Mouse (Mus musculus): ENCODE measurements around the gene Mis18bp1. TPM values are rescaled to one million over a fixed set of nuclear protein-coding genes. Genes with fewer than 3 reads are reported as not detected.
"Not testable (repeated sequence)": the region's sequence is repeated elsewhere in the genome, so short reads cannot be mapped to it uniquely, and the experiment has no call there.

Gene Mis18bp1
- under 1 TPM; 0.59 to 0.71 TPM for total RNA-seq (2021)

DNA sequence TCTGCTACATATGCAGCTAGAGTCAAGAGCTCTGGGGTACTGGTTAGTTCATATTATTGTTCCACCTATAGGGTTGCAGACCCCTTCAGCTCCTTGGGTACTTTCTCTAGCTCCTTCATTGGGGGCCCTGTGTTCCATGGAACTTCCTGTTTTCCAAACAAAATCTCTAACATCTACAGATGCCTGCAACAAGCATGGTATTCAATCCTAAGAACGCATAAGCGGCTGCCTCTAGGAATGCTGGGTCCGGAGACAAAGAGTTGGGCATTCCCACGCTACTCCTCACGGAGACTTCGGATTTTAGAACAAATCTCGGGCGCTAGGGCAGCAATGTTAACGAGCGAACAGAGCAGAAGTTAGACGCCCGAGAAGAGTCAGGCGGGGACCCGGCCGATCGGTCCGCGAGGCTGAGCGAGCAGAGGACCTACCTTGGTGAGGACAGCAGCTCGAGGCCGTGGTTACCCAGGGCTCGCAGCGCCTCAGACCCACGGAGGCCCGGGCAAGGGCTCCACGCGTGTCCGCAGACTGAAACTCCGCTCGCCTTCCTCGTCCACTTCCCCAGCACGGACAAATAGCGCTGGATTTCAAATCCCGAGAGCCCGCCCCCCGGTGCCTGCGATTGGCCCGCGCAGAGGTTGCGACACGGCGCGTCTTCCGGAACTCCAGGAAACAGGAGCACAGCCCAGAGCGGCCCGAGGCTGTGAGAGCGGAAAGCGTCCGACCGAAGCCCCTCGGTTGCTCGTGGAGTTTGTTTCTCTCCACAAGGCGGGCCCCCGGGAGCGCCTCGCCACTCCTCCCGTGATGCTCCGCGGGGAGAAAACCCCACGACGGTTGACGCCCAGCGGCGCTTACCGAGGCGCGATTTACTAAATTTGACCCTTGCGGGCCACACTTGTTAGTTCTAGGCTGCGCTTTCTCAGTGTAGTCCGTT is at the start of gene Mis18bp1:
Mis18bp1 (minus strand) TSS at position 584 of the 931 bp plus-strand sequence.
- peak; percentile 91 to 92 for DNase-seq (ENCODE audit: extremely low spot score in 1 of 2, low spot score in 1 of 2)

DNA sequence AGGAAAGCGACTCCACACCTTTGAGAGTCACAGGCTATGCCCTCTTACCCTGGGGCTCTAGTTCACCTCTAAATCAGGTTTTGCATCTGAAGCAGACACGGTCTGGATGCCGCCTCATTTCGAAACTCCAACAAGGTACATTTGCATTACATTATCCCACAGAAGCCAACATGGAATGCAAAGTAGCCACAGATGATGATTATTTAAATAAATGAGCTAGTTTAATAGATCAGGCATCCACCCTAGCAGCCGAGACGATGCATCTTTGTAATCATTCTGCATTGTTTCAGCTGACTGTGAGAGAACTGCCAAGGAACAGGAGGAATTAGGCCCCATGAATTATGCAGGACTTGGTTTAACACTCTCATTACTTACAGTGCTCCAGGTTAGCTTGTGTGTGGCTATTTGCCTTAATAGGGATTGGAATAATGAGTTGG is 44.0 kb upstream of the Mis18bp1 start:
- DNase-seq (ENCODE audit: extremely low spot score in 1 of 2, low spot score in 1 of 2), result no peak

DNA sequence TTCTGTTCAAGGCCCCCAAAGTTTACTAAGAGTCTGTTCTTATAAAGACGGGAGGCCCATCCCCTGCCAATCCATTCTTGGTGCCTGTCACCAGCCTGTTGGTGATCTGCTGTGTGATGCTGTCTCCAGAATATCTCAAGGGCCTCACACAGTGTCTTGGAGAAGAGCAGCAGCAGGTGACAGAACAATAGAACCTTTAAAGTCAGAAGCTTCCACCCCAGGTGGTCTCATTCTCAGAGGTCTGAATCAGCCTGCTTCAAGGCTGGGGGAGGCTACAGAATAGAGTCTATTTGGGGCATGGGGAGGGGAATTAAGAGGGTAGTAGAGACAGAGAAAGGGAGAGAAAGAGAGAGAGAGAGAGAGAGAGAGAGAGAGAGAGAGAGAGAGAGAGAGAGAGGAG is 34.0 kb upstream of the Mis18bp1 start:
- DNase-seq (ENCODE audit: extremely low spot score in 1 of 2, low spot score in 1 of 2), result no peak

DNA sequence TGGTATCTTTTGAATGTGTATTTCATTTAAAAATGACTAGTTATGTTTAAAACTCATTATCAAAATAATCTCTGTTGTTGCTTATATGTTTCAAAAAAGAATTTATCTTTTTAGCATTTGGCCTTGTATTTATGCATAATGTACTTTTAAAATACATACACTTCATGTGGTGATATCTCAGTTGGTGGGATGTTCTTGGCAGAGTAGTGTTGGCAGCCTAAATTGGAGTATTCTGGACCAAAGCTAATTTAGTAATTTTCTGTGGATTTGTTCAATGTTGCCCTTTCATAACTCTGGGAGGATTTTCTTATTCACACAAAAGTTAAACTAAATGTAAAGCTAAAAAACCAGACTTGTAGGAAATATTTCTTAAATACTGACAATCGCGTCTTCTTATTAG is 29.4 kb upstream of the Mis18bp1 start:
- DNase-seq (ENCODE audit: extremely low spot score in 1 of 2, low spot score in 1 of 2), result no peak

DNA sequence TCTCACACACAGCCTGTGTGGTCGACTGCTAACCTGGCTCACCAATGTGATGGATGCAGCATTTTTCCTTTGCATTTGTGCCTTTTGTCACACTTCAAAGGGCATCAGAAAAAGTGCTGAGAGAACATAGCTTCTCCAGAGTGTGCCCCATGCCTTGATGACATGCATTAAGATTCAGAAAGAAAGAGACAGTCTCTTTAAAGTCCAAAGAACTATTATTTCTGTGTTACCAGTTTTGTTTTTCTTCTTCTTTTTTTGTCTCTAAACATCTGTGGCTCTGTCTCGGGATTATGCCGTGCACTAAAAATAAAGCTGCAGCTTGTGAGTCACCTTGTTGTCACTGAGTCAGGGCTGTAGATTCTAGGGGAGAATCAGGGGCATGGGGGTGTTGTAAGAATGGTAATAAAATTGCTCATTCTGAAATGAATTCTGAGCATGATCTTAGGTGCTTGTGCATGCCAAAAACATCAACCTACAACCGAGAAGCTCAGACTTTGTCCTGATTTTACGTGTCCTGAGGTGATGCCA is 21.7 kb upstream of the Mis18bp1 start:
- DNase-seq (ENCODE audit: extremely low spot score in 1 of 2, low spot score in 1 of 2), result no peak

DNA sequence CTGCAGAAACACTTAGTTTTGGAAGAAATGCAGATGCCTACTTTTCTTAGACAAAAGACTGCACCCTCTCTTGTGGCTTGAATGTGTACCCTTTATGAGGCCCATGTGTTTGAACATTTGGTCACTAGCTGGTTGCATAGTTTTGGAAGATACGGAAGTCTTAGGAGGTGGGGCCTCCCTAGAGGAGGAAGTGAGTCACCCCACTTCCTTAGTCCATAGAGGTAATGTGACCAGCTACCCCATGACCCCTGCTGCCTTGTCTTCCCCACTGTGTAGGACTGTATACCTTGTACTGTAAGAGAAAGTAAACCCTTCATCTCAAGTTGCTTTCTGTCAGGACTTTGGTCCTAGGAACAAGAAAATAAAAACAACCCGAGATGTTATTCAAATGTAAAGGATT is 16.8 kb upstream of the Mis18bp1 start:
- DNase-seq (ENCODE audit: extremely low spot score in 1 of 2, low spot score in 1 of 2), result no peak

DNA sequence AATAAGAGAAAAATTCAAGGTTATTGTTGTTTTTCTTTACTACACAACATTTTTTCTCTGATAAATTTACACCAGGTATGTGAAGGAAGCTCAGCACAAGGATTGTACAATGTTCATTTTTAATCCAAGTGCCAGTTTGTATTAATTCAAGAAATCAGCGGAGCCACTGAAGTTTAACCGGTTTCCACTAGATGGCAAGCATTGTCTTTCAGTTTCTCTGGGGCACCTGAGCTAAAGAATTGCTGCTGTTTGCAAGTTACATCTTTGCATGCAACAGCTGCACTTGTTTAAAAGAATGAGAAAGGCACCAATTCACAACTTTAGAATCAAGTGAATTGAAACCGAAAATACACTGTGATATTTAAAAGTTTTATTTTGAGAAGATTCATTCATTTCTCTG is 15.0 kb upstream of the Mis18bp1 start:
- DNase-seq (ENCODE audit: extremely low spot score in 1 of 2, low spot score in 1 of 2), result no peak

DNA sequence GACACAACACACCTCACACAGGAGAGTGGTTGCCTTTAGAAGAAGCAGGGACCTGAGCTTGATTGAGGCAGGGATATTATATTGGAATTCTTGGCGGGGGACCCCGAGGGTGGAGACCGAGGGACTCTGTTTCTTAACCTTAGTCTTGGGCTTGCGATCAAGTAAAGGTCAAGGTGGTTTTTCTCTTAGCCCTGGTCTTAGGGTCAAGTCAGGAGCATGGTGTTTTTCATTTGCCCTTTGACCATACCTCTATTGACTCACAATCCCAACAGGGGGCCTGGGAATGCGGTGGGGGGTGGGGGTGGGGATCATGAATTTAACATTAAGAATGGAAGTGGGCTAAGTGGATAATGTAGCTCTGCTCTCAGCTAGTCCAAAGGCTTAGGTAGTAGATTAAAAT is 1.3 kb upstream of the Mis18bp1 start:
- no peak for DNase-seq (ENCODE audit: extremely low spot score in 1 of 2, low spot score in 1 of 2)

DNA sequence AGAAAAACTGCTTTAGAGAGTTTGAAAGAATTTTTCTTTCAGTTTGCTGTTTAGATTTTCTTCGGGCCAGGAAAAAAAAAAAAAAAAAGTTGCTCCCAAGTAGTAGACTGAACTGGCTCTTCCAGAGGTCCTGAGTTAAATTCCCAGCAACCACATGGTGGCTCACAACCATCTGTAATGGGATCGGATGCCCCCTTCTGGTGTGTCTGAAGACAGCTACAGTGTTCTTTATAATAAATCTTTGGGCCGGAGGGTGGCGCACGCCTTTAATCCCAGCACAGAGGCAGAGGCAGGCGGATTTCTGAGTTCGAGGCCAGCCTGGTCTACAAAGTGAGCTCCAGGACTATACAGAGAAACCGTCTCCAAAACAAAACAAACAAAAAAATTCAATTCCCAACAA is 555 bp upstream of the Mis18bp1 start:
- peak; percentile 24 to 46 for DNase-seq (ENCODE audit: extremely low spot score in 1 of 2, low spot score in 1 of 2)

DNA sequence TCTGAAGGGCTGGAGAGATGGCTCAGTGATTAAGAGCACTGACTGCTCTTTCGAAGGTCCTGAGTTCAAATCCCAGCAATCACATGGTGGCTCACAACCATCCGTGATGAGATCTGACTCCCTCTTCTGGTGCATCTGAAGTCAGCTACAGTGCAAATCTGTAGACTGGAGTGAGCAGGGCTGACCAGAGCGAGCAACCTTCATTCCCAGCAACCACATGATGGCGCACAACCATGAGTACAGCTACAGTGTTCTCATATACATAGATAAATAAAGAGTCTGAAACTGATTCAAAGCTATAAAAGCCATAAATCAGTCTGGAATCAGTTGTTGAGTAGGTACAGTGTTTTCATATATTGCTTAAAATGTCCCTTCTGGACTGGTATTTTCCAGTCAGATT is 36.3 kb downstream of the Mis18bp1 start:
- not testable (repeated sequence) for DNase-seq (ENCODE audit: extremely low spot score in 1 of 2, low spot score in 1 of 2)

DNA sequence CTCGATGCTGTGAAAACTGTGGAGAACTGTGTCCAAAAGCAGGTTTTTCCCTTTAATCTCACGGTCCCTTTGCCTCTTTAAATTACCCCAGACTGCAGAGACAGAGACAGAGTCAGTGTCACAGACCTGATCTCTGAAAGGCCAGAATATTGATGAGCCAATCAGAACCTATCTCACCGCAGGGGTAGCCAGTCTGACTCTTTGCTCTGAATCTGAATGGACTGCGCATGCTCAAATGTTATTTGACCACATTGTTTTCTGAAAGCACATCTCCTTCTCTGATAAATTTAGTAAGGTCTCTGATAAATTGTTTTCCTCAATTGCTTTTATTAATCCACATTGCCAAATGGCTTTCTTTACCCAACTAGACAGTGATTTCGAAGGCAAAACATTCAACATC is 53.0 kb downstream of the Mis18bp1 start:
- no peak for DNase-seq (ENCODE audit: extremely low spot score in 1 of 2, low spot score in 1 of 2)

DNA sequence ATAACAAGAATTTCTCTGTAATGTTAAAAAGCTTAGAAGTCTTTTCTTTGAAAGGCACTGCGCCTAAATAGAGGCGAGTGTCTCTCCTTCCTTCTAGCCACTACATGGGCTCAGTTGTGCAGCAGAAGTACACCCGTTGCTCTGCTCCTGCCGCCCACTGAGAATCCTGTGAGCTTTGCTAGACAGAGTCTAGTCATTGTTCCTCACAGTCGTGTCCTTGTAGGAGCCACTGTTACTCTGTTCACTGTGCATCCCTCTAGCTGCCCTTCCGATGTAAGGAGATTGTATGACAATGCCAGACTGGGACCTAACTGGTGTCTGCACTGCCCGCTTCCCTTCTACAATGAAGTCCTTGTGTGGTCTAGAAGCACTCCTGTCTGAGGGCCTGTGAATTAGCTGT is 53.4 kb downstream of the Mis18bp1 start:
- DNase-seq (ENCODE audit: extremely low spot score in 1 of 2, low spot score in 1 of 2), result no peak

DNA sequence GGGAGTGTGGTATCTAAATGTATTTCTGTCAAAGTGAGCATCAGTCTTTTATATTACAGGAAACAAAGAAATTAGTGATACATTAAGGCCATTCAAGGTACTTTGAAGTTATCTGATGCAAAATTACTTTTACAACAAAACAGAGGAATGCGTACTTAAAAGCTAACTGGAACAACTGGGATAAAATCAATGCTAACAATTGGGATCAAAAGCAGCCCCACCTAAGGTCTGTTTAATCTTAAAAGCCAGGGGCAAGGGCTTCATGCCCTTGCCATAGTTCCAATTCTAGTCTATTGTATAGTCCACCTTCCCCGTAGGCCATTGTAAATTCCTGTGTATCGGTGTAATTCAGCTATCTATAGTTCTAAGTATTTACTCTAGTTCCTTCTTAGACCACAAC is 57.4 kb downstream of the Mis18bp1 start:
- not testable (repeated sequence) for DNase-seq (ENCODE audit: extremely low spot score in 1 of 2, low spot score in 1 of 2)

DNA sequence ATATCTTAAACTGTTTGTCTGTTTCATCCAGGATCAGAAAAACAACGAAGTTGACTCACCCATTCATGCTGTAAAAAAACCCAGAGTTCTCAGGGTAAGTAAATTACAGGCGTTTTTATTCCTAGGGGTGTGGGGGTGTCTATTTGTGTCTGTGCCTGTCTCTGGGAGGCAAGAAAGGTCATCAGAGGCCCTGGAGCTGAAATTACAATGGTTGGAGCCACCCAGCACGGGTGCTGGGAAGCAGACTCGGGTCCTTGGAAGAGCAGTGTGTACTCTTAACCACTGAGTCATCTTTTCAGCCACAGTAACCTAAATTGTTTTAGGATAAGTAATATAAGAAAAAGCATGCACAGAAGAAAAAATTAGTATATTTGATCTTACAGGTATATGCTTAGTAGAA is 58.5 kb downstream of the Mis18bp1 start:
- DNase-seq (ENCODE audit: extremely low spot score in 1 of 2, low spot score in 1 of 2), result no peak

DNA sequence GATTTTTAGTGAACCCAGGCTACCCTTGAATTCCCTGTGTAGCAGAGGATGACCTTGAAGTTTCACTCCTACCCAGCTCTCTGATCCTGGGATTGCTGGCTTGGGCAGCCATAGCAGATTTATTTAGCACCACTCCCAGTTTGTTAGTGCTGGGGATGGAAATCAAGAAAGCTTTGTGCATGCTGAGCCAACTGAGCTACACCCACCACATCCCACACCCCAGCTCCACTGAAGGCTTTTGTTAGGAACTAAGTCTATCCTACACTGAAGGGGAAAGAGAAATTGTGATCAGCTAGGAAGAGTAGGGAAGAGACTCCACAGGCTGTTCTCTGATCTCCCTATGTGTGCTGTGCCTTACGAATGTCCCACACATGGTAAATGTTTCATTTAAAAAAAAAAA is 59.6 kb downstream of the Mis18bp1 start:
- DNase-seq (ENCODE audit: extremely low spot score in 1 of 2, low spot score in 1 of 2), result no peak

DNA sequence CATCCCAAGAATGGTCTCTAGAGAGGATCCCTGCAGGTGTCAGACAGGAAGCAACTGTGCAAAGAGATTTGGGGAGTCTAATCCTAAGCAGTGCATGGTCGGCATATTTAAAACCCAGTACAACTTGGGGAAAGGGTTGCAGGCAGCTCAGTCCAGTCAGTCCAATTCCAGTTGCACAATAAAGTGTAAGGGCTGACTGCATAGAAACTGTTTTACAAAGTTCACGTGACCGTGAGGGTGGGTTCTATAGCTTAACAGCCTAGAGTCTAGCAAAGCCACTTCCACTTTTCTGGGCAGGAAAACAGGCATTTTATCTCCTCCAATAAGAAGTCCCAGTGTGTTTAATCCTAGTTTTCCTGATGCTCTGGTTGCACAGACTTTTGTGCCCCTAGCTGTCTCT is 60.9 kb downstream of the Mis18bp1 start:
- no peak for DNase-seq (ENCODE audit: extremely low spot score in 1 of 2, low spot score in 1 of 2)

DNA sequence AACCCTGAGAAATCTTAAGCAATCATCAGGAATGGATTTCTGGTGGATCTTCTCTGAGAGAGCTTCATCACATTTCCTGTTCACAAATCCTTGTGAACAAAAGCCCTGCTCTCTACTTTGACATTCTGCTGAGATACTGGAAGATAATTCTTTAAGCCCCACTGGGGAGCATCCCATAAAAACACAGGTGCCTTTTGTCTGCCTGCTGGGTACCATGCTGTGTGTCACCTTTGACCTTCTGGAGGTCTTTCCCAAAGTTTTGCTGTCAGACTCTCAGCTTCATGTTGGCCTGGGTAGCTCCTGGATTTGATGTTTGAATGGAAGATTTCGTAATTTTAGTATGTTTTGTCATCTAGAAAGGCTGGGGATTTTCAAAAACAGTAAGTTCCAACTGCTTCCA is 63.7 kb downstream of the Mis18bp1 start:
- DNase-seq (ENCODE audit: extremely low spot score in 1 of 2, low spot score in 1 of 2), result no peak

Other genes with a start within 250 kb of the Mis18bp1 start
- gene Klhl28, start 207.1 kb downstream of the Mis18bp1 start, total RNA-seq (2021), result 10 to 100 TPM; 22.4 to 23.3 TPM
- gene Togaram1, start 206.8 kb downstream of the Mis18bp1 start, total RNA-seq (2021), result 10 to 100 TPM; 49.9 to 52.4 TPM
- 10 to 100 TPM; 30.8 to 49.2 TPM for gene Prpf39, start 136.3 kb downstream of the Mis18bp1 start, total RNA-seq (2021)
- gene Fkbp3, start 98.6 kb downstream of the Mis18bp1 start, total RNA-seq (2021), result 100 to 1,000 TPM; 147 to 157 TPM
- gene Fancm, start 97.0 kb downstream of the Mis18bp1 start, total RNA-seq (2021), result 10 to 100 TPM in 1 of 2 experiments, 1 to 10 TPM in 1; 9.9 to 19.2 TPM
- not detected for gene Wdr20rt, start 52.9 kb upstream of the Mis18bp1 start, total RNA-seq (2021)